Mouse (Mus musculus) embryo, embryonic 11 days (tissue): ENCODE measurements around the gene Nop9.

Experiments used
- DNase-seq: peaks from one replicate; pipeline ENCODE4 v3.0.0-alpha.2; 2015

The Nop9 gene

GRCm38 (mm10) chr14:55730116-55730515 is 15.4 kb upstream of the Nop9 start:
- DNase-seq, result no peak

DNA sequence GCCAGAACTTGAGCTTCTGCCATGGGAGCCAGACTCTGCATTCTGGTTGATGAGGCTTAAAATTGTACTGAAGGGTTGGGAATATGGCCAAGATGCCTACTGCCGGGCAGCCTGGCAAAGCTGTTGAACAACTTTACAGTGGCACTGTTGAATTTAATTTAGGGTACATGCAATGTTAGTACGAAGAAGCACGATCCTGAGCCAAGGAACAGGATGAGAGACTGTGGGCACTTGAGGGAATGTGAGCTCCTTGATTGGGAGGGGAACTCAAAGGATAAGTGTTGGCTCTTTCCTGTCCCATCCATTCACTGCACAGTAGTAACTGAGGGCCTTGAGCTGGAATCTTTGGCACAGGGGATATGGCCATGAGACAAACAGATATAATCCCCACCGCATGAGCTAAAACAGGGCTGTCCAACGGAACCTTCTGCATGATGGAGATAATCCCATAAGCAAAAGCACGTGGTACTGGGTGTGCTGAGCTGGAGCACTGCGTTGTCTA is 14.9 kb upstream of the Nop9 start:
- no peak for DNase-seq

DNA sequence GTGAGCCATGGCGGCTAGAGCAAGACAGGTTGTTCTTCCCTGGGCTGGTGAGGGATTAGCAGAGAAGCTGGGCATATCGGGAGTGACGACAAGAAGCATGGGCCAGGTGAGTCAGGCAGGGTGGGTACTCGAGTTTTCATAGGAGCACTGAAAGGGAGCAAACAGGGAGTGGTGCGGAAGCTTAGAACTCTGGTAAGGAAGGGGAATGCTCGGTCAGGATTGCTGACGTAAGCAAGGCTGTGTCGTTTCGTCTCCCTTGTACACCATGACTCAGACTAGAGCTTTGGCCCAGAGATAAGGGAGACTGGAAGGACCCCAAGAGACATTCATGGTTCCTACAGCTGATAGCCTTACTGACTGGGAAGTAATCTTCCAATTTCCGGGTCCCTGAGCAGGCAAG is 11.6 kb upstream of the Nop9 start:
- DNase-seq, result no peak

GRCm38 (mm10) chr14:55734869-55735268 is 10.6 kb upstream of the Nop9 start:
- DNase-seq, result no peak

GRCm38 (mm10) chr14:55735334-55735733 is 10.2 kb upstream of the Nop9 start:
- DNase-seq, result no peak

- no peak for DNase-seq
Measured at GRCm38 (mm10) chr14:55735758-55736157, 9.7 kb upstream of the Nop9 start.

- DNase-seq, result no peak
Measured at GRCm38 (mm10) chr14:55737086-55737687, 8.3 kb upstream of the Nop9 start.

GRCm38 (mm10) chr14:55743711-55744110 is 1.8 kb upstream of the Nop9 start:
- peak; percentile 83 for DNase-seq

DNA sequence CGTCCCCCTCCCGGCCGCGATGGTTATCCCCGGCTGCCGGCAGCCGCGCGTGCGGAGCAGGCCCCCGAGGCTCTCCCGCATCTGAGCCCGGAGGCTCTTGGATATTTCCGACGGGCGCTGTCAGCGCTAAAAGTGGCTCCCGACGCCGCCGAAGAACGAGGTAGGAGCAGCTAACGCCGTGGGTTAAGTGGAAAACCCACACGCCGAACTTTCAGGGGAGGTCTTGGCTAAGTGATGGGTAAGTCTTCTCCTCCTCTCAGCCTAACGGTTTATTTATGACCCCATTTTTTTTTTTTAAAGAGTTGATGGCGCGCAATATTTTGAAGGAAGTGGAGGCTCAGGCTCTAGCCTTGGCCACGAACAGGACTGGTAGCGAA is 356 bp downstream of the Nop9 start:
- DNase-seq, result no peak

DNA sequence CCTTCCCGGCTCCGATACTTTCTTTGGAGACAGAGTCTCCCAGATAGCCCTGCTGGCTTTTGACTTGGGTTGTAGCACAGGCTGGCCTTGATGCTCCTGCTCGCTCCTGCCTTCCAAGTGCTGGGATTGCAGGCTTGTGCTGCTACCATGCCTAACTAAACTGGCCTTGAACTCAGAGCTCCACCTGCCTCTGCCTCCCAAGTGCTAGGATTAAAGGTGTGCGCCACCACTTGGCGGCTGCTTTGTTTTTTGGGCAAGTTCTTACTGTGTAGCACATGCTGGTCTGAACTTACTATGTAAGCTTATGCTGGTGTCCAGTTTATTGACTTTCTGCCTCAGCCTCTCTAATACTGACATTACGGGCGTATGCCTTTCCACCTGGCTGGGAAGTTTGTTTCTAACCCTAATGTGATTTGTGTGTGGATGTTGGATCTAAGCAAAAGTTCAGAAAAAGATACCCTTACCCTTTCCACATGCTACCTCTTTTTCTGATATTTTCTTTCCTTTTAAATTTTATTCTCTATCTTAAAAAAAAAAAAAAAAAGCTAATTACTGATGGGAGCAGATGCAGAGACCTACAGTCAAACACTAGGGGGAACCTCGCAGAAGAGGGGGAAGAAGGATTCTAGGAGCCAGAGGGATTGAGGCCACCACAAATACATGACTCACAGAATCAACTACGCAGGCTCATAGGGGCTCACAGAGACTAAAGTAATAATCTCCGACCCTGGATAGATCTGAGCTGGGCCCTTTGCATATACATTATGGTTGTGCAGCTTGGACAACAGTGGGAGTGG is 1.8 kb downstream of the Nop9 start:
- no peak for DNase-seq

- DNase-seq, result no peak
Measured at GRCm38 (mm10) chr14:55757566-55757965, 12.1 kb downstream of the Nop9 start.

DNA sequence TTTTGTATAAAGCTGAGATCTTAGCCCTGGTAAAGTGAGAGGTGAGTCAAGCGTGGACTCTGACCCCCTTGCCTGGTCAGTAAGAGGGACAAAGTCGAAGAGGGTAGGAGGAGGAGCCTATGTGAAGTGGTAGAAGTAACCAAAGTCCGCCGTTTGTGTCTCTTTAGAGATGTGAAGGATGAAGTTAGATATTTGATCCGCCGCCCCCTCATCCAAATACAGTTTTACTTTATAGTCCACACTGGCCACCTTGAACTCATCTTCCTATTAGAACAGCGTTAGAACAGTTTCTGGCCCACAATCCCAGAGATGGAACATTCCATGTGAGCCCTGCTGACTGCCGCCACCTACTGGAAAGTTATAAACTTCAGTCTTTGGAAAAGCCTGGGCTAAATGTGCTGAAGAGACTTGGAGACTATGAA is 12.9 kb downstream of the Nop9 start, which contains the start of gene Cideb:
Gene Cideb (minus strand): TSS at position 96 of the 422 bp plus-strand sequence.
- peak; percentile 83 for DNase-seq

GRCm38 (mm10) chr14:55760156-55760555 is 14.7 kb downstream of the Nop9 start:
- peak; percentile 84 for DNase-seq

DNA sequence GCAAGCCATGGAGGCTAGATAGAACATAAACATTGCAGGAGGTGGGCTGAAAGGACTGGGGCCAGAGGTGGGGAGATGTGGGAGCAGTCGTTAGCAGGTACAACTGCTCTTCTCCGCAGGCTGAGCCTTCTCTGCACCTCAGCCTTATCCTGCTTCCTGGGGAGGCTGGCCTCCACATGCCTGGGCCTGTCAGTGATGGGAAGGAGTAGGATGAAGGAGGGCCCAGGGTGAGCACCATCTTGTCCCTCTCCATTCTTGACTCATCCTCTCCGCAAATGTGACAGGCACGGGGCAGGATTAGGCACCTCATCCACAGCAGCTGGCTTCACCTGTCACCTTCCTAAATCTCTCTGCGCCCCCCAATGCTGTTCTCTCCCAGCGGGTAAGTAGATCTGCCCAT is 15.7 kb downstream of the Nop9 start, which contains the start of gene Ltb4r2:
Gene Ltb4r2 (plus strand): TSS at position 266 of the 400 bp plus-strand sequence.
- DNase-seq, result no peak

DNA sequence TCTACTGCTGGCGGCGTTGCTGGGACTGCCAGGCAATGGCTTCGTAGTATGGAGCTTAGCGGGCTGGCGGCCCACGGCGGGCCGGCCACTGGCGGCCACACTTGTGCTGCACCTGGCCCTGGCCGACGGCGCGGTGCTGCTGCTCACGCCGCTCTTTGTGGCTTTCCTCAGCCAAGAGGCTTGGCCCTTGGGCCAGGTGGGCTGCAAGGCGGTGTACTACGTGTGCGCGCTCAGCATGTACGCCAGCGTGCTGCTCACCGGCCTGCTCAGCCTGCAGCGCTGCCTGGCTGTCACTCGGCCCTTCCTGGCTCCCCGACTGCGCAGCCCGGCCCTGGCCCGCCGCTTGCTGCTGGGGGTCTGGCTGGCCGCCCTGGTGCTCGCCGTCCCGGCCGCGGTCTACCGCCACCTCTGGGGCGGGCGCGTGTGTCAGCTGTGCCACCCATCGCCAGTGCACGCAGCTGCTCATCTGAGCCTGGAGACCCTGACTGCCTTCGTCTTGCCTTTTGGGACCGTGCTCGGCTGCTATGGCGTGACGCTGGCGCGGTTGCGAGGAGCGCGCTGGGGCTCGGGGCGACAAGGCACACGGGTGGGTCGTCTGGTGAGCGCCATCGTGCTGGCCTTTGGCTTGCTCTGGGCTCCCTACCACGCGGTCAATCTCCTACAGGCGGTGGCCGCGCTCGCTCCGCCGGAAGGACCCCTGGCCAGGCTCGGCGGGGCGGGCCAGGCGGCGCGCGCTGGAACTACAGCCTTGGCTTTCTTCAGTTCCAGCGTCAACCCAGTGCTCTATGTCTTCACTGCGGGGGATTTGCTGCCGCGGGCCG is 16.7 kb downstream of the Nop9 start:
- DNase-seq, result peak; percentile 80

GRCm38 (mm10) chr14:55763166-55763565 is 17.7 kb downstream of the Nop9 start:
- no peak for DNase-seq

DNA sequence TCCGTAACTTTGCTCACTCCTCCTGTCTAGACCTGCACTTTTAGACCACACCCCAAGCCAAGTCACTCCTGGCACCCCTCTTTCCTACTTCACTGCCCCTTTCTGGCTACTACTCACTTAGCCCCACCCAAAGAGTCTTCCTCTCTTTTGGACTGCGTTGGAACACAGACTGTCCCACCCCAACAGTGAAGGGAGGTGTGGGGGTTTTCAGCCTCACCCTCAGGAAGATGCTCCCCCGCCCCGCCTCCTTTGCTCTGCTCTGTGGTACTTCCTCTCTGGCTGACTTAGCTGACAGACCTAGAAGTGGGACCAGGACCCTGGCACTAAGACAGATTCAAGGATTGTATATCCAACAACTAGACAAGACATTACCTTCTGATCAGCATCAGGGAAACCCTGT is 20.2 kb downstream of the Nop9 start, which contains the start of gene Ltb4r1:
Gene Ltb4r1 (plus strand): TSS at position 267 of the 400 bp plus-strand sequence.
- DNase-seq, result no peak

- DNase-seq, result peak; percentile 84
Measured at GRCm38 (mm10) chr14:55767519-55768414, 22.3 kb downstream of the Nop9 start.

- no peak for DNase-seq
Measured at GRCm38 (mm10) chr14:55768555-55768954, 23.1 kb downstream of the Nop9 start.

DNA sequence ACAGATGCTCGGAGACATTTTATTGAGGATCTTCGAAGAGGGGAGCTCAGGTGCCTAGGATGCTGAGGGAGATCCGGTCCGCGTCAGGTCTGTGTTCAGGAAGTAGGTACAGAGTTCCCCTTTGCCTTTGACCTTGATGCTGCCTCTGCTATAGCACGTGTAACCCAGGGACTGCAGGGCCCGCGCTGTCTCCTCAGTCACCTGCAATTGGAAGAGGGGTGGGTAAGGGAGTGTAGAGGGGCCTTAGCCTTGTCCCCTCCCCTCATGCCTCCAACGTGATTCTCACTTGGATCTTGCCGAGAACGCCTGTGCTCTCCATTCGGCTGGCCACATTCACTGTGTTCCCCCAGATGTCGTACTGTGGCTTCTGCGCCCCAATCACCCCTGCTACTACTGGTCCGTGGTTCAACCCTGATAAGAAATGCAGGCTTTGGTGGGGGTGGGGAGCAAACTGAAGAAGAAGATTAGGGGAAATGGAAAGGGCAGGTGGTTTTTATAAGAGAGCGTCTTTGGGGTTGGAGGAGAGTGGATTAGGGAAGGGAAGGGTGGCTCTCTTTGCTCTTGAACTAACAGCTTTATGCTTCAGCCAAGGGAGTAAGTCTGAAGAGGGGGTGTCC is 23.7 kb downstream of the Nop9 start:
- no peak for DNase-seq

DNA sequence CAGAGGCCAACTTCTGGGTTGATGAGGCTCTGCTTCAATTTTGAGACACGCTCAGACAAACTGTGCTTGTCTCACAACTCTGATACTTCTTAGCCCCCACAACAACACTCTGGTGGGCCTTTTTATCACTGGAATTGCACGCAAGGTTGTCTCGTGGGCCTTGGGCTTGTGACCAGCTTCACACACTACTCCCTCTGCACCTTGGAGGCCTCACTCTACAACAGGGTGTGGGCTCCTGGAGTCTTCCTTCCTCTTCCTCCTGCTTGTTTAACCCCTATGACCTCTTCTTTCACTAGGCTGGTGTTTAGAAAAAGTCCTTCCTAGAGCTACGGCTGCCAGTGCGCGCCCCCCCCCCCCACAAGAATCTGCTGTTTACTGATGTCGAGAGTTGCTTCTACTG is 31.2 kb downstream of the Nop9 start:
- no peak for DNase-seq

GRCm38 (mm10) chr14:55777176-55777575 is 31.7 kb downstream of the Nop9 start:
- no peak for DNase-seq
